Mouse (Mus musculus) stomach, adult 2 months (tissue): Measurements from ENCODE around the gene Kif6. TPM values are rescaled to one million over a fixed set of nuclear protein-coding genes. Genes with fewer than 3 reads are reported as not detected.

Experiments
- polyA plus RNA-seq: library from polyadenylated mRNA; depleted of rRNA; stranded (reverse); fragments of >200 nt; gene quantifications from 2 replicates; pipeline ENCODE4 v1.2.3, GENCODE M21; 2012; rRNA removed

Gene Kif6
- polyA plus RNA-seq: not detected in 2 replicates

DNA sequence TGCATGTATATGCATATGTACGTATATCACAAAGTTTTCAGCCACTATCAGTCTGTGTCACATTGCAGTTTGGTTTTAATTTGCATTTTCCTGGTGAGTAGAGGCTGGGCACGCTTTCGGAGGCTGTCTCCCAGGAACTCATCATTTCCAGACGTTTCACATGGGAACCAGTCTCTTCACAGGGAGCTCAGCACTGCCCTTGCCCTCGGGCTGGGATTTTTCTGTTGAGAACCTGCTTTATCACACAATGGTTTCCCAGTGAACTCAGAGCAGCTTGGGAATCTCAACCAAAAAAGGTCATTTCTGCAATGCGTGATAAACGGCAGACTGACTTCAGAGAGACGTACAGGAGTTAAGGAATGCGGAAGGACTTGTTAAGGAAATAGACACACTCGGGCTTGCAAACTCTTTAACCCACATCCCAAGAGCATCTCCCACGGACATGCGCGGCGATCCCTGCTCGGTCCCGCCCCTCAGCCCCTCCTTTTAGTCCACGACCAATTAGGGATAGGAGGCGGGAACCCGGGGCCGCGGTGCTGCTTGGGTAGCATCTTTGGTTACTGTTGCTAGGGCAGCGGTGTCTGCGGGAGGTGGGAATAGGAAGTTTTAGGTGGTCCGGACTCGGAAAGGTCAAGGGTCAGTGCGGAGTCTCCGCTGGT lies at the start of gene Kif6:
Kif6 (plus strand) TSS at position 560 of the 659 bp plus-strand sequence.

Other genes with a start within 250 kb of the Kif6 start
- 36.1 and 52.2 TPM in 2 replicates for gene Mocs1, start 186.8 kb upstream of the Kif6 start, polyA plus RNA-seq
- 1.2 and 2.0 TPM in 2 replicates for gene Daam2, start 50.8 kb upstream of the Kif6 start, polyA plus RNA-seq